Mouse (Mus musculus) forebrain, postnatal 0 days (tissue): ENCODE measurements around the gene Rbp1. TPM values are rescaled to one million over a fixed set of nuclear protein-coding genes. Genes with fewer than 3 reads are reported as not detected.

Experiments used
- ATAC-seq: fragments of 200-750 bp; cut with Nextera tagmentation; 2 replicates; pipeline ENCODE4 v1.8.0; 2017; ENCODE audit warnings: mild to moderate bottlenecking, moderate library complexity
- DNase-seq: peaks from one replicate; pipeline ENCODE4 v3.0.0-alpha.2; 2015
- H3K27ac ChIP-seq: fragments of 300-500 bp; sonication (generic); 2 replicates; pipeline ENCODE4 v1.5.1; 2014; ENCODE audit warnings: low read depth, mild to moderate bottlenecking, antibody characterized with exemption, low read length, moderate library complexity, mixed read lengths
- H3K27me3 ChIP-seq: fragments of 300-500 bp; sonication (generic); 2 replicates; pipeline ENCODE4 v1.6.1; 2014; ENCODE audit warnings: mild to moderate bottlenecking, low read length, mixed read lengths; ENCODE audit not compliant: insufficient read depth
- H3K36me3 ChIP-seq: fragments of 300-500 bp; sonication (generic); 2 replicates; pipeline ENCODE4 v1.6.1; 2014; ENCODE audit warnings: mild to moderate bottlenecking, moderate library complexity; ENCODE audit not compliant: insufficient read depth
- H3K4me1 ChIP-seq: fragments of 300-500 bp; sonication (generic); 2 replicates; pipeline ENCODE4 v1.6.1; 2014; ENCODE audit warnings: antibody characterized with exemption; ENCODE audit not compliant: insufficient read depth
- H3K4me2 ChIP-seq: fragments of 300-500 bp; sonication (generic); 2 replicates; pipeline ENCODE4 v1.6.1; 2014; ENCODE audit warnings: low read depth, mild to moderate bottlenecking, moderate library complexity
- H3K4me3 ChIP-seq: fragments of 300-500 bp; sonication (generic); 2 replicates; pipeline ENCODE4 v1.5.1; 2014; ENCODE audit warnings: low read depth, low read length, mixed read lengths
- H3K9ac ChIP-seq: fragments of 300-500 bp; sonication (generic); 2 replicates; pipeline ENCODE4 v1.6.1; 2014; ENCODE audit warnings: mild to moderate bottlenecking
- H3K9me3 ChIP-seq: fragments of 300-500 bp; sonication (generic); 2 replicates; pipeline ENCODE4 v1.6.1; 2016; ENCODE audit warnings: low read length
- CTCF ChIP-seq: sonication (generic); IDR thresholded peaks from 2 replicates; pipeline ENCODE4 v1.5.1; 2016; ENCODE audit warnings: antibody characterized with exemption, control low read depth, low read depth
- WGBS: fragments of 180-500 bp; shearing (Covaris S2); extraction: QIAGEN DNeasy Blood & Tissue Kit; methylation state at CpG from one replicate; pipeline ENCODE4 v1.1.7; 2014; 5-methylcytosine and 5-hydroxymethylcytosine counted together
- polyA plus RNA-seq: library from polyadenylated mRNA; unstranded; fragments of >200 nt; fragmentation: Nextera tagmentation; extraction: Ambion mirVana; gene quantifications from 2 replicates; pipeline ENCODE4 v1.2.1, GENCODE M21; 2015
- total RNA-seq: library from RNA; depleted of rRNA; stranded (reverse); fragments of >200 nt; gene quantifications from 2 replicates; pipeline ENCODE4 v1.2.3, GENCODE M21; 2014; rRNA removed

Gene Rbp1
- total and polyA plus RNA-seq, 2 experiments from 2014 or later, result 12.9 to 32.1 TPM

DNA sequence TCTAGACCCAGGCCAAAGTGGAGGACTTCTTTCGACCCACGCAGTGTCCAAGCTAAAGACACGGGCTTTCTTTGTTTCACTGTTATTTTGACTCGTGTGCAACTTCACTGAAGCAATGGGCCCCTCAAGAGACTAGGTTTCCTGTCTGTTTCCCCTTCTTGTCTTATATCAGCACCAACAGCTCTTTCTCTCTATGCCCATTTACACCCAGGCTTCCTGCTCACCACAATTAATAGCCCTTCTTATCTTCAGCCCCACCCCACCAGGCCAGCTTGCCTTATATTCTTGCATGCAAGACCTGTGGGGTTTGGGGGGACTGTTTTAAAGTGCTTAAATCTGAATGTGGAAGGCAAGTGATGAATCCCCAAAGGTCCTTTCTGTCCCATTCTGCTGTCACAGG, 66.8 kb downstream of the Rbp1 start:
- Histone ChIP-seq H3K9ac (no peak overlapping the region), H3K4me1 (no peaks in the 10 kb centered on the region), H3K27me3 (no peaks in the 10 kb centered on the region), H3K36me3 (no peaks in the 10 kb centered on the region), H3K4me2 (no peak overlapping the region), H3K27ac (no peak overlapping the region), H3K9me3 (no peaks in the 10 kb centered on the region), H3K4me3 (no peak overlapping the region)
- no peak for ATAC-seq
- no peak for TF ChIP-seq CTCF
- WGBS, result 88% methylated on average over 4 of the region's 4 CpGs
- DNase-seq, result no peak

DNA sequence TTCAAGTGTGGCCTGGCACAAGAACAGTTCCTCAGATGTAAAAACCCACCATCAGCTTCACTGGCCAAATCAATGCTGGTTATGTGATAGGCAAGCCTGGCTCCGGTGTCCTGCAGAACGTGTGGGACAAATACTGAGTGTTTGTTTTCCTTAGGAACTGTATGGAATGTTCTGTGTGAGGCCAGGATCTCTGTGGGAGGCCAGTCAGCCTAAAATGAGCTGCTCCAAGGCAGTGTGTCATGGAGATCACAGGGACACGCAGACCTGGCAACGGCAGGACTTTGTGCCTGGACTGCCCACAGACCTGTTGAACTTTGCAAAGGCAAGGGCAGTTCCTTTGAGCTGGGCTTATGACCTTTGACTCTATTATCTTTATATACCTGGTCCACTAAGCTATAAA, 67.4 kb downstream of the Rbp1 start:
- Histone ChIP-seq H3K4me3 (no peak overlapping the region), H3K27ac (no peak overlapping the region), H3K4me2 (no peak overlapping the region), H3K9ac (no peak overlapping the region), H3K27me3 (no peaks in the 10 kb centered on the region), H3K9me3 (no peaks in the 10 kb centered on the region), H3K4me1 (no peaks in the 10 kb centered on the region), H3K36me3 (no peaks in the 10 kb centered on the region)
- DNase-seq, result no peak
- 41% methylated on average over 4 of the region's 4 CpGs for WGBS
- no peak for ATAC-seq
- TF ChIP-seq CTCF, result no peak

GRCm38 (mm10) chr9:98491071-98491470, 68.3 kb downstream of the Rbp1 start:
- WGBS, result 50% methylated on average over 5 of the region's 5 CpGs
- no peak for TF ChIP-seq CTCF
- no peak for ATAC-seq
- H3K36me3 ChIP-seq, result no peaks in the 10 kb centered on the region
- no peaks in the 10 kb centered on the region for H3K27me3 ChIP-seq
- H3K4me1 ChIP-seq, result no peaks in the 10 kb centered on the region
- DNase-seq, result no peak
- no peak overlapping the region for H3K4me3 ChIP-seq
- H3K9ac ChIP-seq, result no peak overlapping the region
- no peak overlapping the region for H3K4me2 ChIP-seq
- no peaks in the 10 kb centered on the region for H3K9me3 ChIP-seq
- no peak overlapping the region for H3K27ac ChIP-seq

DNA sequence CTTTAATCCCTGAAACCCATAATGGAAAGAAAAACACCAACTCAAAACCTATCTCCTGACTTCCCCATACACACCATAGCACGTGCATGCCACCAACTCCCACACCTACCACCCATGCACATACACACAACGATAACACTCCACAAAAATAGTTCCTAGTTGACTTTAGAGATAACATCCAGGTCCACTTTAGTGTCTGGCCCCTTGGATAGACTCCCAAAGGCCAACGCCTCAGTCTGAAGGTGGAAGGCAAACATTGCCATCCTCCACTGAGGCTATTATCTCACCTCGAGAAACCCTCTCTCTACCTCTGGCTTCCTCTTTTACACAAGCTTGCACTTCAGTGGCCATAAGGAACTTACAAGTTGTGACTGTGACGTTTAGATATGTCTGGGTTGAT, 69.5 kb downstream of the Rbp1 start:
- no peak overlapping the region for H3K27ac ChIP-seq
- no peak for TF ChIP-seq CTCF
- 86% methylated on average over 5 of the region's 5 CpGs for WGBS

DNA sequence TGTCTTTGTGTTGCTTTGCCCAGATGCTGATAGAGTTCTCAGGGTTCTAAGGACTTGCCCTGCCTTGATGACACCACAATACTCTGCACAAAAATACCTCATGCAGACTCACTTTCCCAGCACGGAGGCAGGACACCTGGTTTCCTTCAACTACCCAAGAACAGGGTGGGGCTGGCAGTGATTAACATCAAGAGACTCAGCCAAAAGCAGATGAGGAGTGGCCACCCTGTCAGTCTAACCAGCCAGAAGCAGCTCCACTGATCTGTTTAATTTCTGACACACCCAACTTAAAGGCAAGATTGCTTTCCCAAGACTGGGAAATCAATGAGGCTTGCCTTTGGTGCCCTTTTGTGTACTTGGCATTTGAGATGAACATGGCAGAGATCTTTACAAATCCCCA, 70.1 kb downstream of the Rbp1 start:
- no peaks in the 10 kb centered on the region for H3K9me3 ChIP-seq
- 0 out of 2 replicates have a peak, but pooled peaks cover 5% of the 10 kb centered on the region for H3K4me1 ChIP-seq
- H3K4me2 ChIP-seq, result no peak overlapping the region
- 89% methylated on average over 1 of the region's 1 CpGs for WGBS
- no peak for TF ChIP-seq CTCF
- H3K27ac ChIP-seq, result no peak overlapping the region
- DNase-seq, result no peak
- H3K27me3 ChIP-seq, result no peaks in the 10 kb centered on the region
- no peaks in the 10 kb centered on the region for H3K36me3 ChIP-seq
- H3K9ac ChIP-seq, result no peak overlapping the region
- no peak for ATAC-seq
- H3K4me3 ChIP-seq, result no peak overlapping the region

More for the DNA sequence above, 69.5 kb downstream of the Rbp1 start:
- Histone ChIP-seq H3K4me2 (no peak overlapping the region), H3K36me3 (no peaks in the 10 kb centered on the region), H3K27me3 (no peaks in the 10 kb centered on the region), H3K9ac (no peak overlapping the region), H3K9me3 (no peaks in the 10 kb centered on the region), H3K4me1 (no peaks in the 10 kb centered on the region), H3K4me3 (no peak overlapping the region)
- DNase-seq, result no peak
- no peak for ATAC-seq

Other genes with a start within 250 kb of the Rbp1 start
- gene Nmnat3, start 135.5 kb upstream of the Rbp1 start, total RNA-seq, result 2.7 and 4.0 TPM in 2 replicates
- 1.7 and 2.1 TPM in 2 replicates for gene Nmnat3, start 135.5 kb upstream of the Rbp1 start, polyA plus RNA-seq
- 0.76 TPM in 1 of 2 replicates, not detected in the other for gene Rbp2, start 63.2 kb downstream of the Rbp1 start, total RNA-seq
- 0.48 and 0.67 TPM in 2 replicates for gene Rbp2, start 63.2 kb downstream of the Rbp1 start, polyA plus RNA-seq
- 96.3 and 116 TPM in 2 replicates for gene Copb2, start 140.8 kb downstream of the Rbp1 start, total RNA-seq
- gene Copb2, start 140.8 kb downstream of the Rbp1 start, polyA plus RNA-seq, result 109 TPM in 2 replicates
- 49.3 and 53.4 TPM in 2 replicates for gene Mrps22, start 178.7 kb downstream of the Rbp1 start, total RNA-seq
- 51.1 and 51.7 TPM in 2 replicates for gene Mrps22, start 178.7 kb downstream of the Rbp1 start, polyA plus RNA-seq